8 mouse cellular contexts compared by ENCODE assay signal in genomic region chr17:57335194-57335593, GRCm38 (mm10). TPM values are rescaled to one million over a fixed set of nuclear protein-coding genes. Genes with fewer than 3 reads are reported as not detected.
A peak's percentile ranks its signal among the peaks of the same experiment; 100 is the strongest.
DNase-seq lines count a peak whose midpoint lies in the region; ATAC-seq and TF ChIP-seq lines count a peak whose summit lies in the region.
"Not testable (repeated sequence)": the region's sequence is repeated elsewhere in the genome, so short reads cannot be mapped to it uniquely, and the experiment has no call there.

No protein-coding gene starts in this region.

- not testable (repeated sequence) for H3K4me2 ChIP-seq in forebrain, embryonic 11.5 days (ENCODE audit: low read depth, low read length, severe bottlenecking); intestine, embryonic 16.5 days (ENCODE audit: low read depth, low read length); neural tube, embryonic 12.5 days (replicated peaks)
- 0 out of 2 replicates have a peak overlapping the region, but pooled peaks have one; percentile 32 for H3K4me2 ChIP-seq in liver, embryonic 14.5 days (ENCODE audit: low read depth)

- peak; percentile 75 for DNase-seq in 416B (ENCODE audit: low read depth)
- DNase-seq in Muller cell, postnatal 12 days (ENCODE audit: inconsistent ontology term): peak; percentile 3
- DNase-seq in forebrain, embryonic 11.5 days (ENCODE audit: low spot score); liver, embryonic 14.5 days (ENCODE audit: low read depth in 3 of 3, low spot score in 3 of 3): not testable (repeated sequence)

- not testable (repeated sequence) for H3K36me3 ChIP-seq in forebrain, embryonic 11.5 days (ENCODE audit: control insufficient read depth, insufficient read depth, low read length); intestine, embryonic 16.5 days (ENCODE audit: control insufficient read depth, insufficient read depth, low read length); liver, embryonic 14.5 days (replicated peaks; ENCODE audit: control insufficient read depth, insufficient read depth, low read depth); neural tube, embryonic 12.5 days

- ATAC-seq in forebrain, embryonic 11.5 days (replicated peaks; ENCODE audit: low FRiP score): peak; percentile 26
- ATAC-seq in granulocyte monocyte progenitor cell, adult 5-6 weeks (replicated peaks; ENCODE audit: poor library complexity, severe bottlenecking): 0 out of 2 replicates have a peak, but pooled peaks have one; percentile 21
- peak; percentile 29; the same call in 1 of the 2 replicates for ATAC-seq in intestine, embryonic 16.5 days
- not testable (repeated sequence) for ATAC-seq in liver, embryonic 14.5 days (ENCODE audit: insufficient read depth)
- ATAC-seq in megakaryocyte, adult 5-6 weeks (ENCODE audit: poor library complexity, severe bottlenecking): 0 out of 2 replicates have a peak, but pooled peaks have one; percentile 31
- peak; percentile 57 for ATAC-seq in neural tube, embryonic 12.5 days (ENCODE audit: low FRiP score, low read depth)

- H3K9ac ChIP-seq in forebrain, embryonic 11.5 days (ENCODE audit: low read length); intestine, embryonic 16.5 days (ENCODE audit: low read depth, low read length); liver, embryonic 14.5 days (replicated peaks); neural tube, embryonic 12.5 days: not testable (repeated sequence)

- TF ChIP-seq EP300 in liver, embryonic 14.5 days (IDR thresholded peaks at IDR 0.05; ENCODE audit: low read depth): not testable (repeated sequence)

- H3K4me3 ChIP-seq in forebrain, embryonic 11.5 days (ENCODE audit: low read depth, low read length); intestine, embryonic 16.5 days (ENCODE audit: low read length); liver, embryonic 14.5 days (ENCODE audit: insufficient read depth in 1 of 2, low read depth in 2 of 2, low read length in 2 of 2); neural tube, embryonic 12.5 days: not testable (repeated sequence)

- H3K9me3 ChIP-seq in forebrain, embryonic 11.5 days (ENCODE audit: control insufficient read depth, low read length); intestine, embryonic 16.5 days (ENCODE audit: control insufficient read depth, low read length); liver, embryonic 14.5 days (ENCODE audit: control insufficient read depth, low read length); neural tube, embryonic 12.5 days: not testable (repeated sequence)

- not testable (repeated sequence) for H3K27me3 ChIP-seq in forebrain, embryonic 11.5 days (ENCODE audit: control insufficient read depth, insufficient read depth, low read length); intestine, embryonic 16.5 days (replicated peaks; ENCODE audit: control insufficient read depth, insufficient read depth, low read length); liver, embryonic 14.5 days (ENCODE audit: control insufficient read depth, insufficient read depth, low read length); neural tube, embryonic 12.5 days (replicated peaks)

- H3K27ac ChIP-seq in forebrain, embryonic 11.5 days (ENCODE audit: low read depth, low read length); intestine, embryonic 16.5 days (ENCODE audit: low read length); liver, embryonic 14.5 days; neural tube, embryonic 12.5 days: not testable (repeated sequence)

- TF ChIP-seq CTCF in liver, embryonic 14.5 days (IDR thresholded peaks at IDR 0.05; ENCODE audit: low read depth): not testable (repeated sequence)

- WGBS in forebrain, embryonic 11.5 days: 72% methylated on average over 9 of the region's 9 CpGs
- 70% methylated on average over 9 of the region's 9 CpGs for WGBS in intestine, embryonic 16.5 days
- WGBS in liver, embryonic 14.5 days (ENCODE audit: insufficient replicate concordance): 47% methylated on average over 9 of the region's 9 CpGs
- WGBS in neural tube, embryonic 12.5 days: 71% methylated on average over 9 of the region's 9 CpGs

- not testable (repeated sequence) for H3K4me1 ChIP-seq in forebrain, embryonic 11.5 days (replicated peaks; ENCODE audit: control insufficient read depth, insufficient read depth, low read length); intestine, embryonic 16.5 days (ENCODE audit: control insufficient read depth, insufficient read depth, low read length); liver, embryonic 14.5 days (replicated peaks; ENCODE audit: control insufficient read depth in 2 of 2, insufficient read depth in 2 of 2, low read length in 1 of 2); neural tube, embryonic 12.5 days

RNA-seq across cellular contexts. Expression of gene Adgre1, which starts 23.3 kb away (rescaled TPM):
- 2.0 and 2.3 TPM in 2 replicates for polyA plus RNA-seq in forebrain, embryonic 11.5 days (2014; fragmentation: Nextera tagmentation; extraction: Ambion mirVana)
- total RNA-seq in granulocyte monocyte progenitor cell, adult 5-6 weeks (2014; fragmentation: Nextera tagmentation): 6.5 and 10.5 TPM in 2 replicates
- 11.5 and 15.5 TPM in 2 replicates for total RNA-seq in granulocyte monocyte progenitor cell, adult 5-6 weeks (2017)
- 5.8 and 6.3 TPM in 2 replicates for polyA plus RNA-seq in intestine, embryonic 16.5 days (2015; fragmentation: Nextera tagmentation; extraction: Ambion mirVana)
- polyA plus RNA-seq in liver, embryonic 14.5 days (2012; rRNA removed): 9.9 and 10.9 TPM in 2 replicates
- 20.4 and 22.4 TPM in 2 replicates for polyA plus RNA-seq in liver, embryonic 14.5 days (2014; fragmentation: Nextera tagmentation; extraction: Ambion mirVana)
- 53.0 and 62.3 TPM in 2 replicates for total RNA-seq in megakaryocyte, adult 5-6 weeks (2015)
- total RNA-seq in megakaryocyte, adult 5-6 weeks (2017): 107 and 116 TPM in 2 replicates
- polyA plus RNA-seq in neural tube, embryonic 12.5 days (2016; fragmentation: Nextera tagmentation; extraction: Ambion mirVana): 3.5 and 4.0 TPM in 2 replicates

RNA-seq across cellular contexts. Expression of gene Vav1, which starts 56.3 kb away (rescaled TPM):
- polyA plus RNA-seq in forebrain, embryonic 11.5 days (2014; fragmentation: Nextera tagmentation; extraction: Ambion mirVana): 1.4 TPM in 2 replicates
- total RNA-seq in granulocyte monocyte progenitor cell, adult 5-6 weeks (2014; fragmentation: Nextera tagmentation): 139 and 141 TPM in 2 replicates
- total RNA-seq in granulocyte monocyte progenitor cell, adult 5-6 weeks (2017): 284 and 301 TPM in 2 replicates
- polyA plus RNA-seq in intestine, embryonic 16.5 days (2015; fragmentation: Nextera tagmentation; extraction: Ambion mirVana): 2.4 and 2.8 TPM in 2 replicates
- 4.6 and 6.9 TPM in 2 replicates for polyA plus RNA-seq in liver, embryonic 14.5 days (2012; rRNA removed)
- polyA plus RNA-seq in liver, embryonic 14.5 days (2014; fragmentation: Nextera tagmentation; extraction: Ambion mirVana): 10.7 and 11.0 TPM in 2 replicates
- total RNA-seq in megakaryocyte, adult 5-6 weeks (2015): 84.7 and 92.2 TPM in 2 replicates
- total RNA-seq in megakaryocyte, adult 5-6 weeks (2017): 307 and 321 TPM in 2 replicates
- polyA plus RNA-seq in neural tube, embryonic 12.5 days (2016; fragmentation: Nextera tagmentation; extraction: Ambion mirVana): 1.8 and 2.0 TPM in 2 replicates
